Mouse (Mus musculus) gastrocnemius, postnatal 4 days (tissue): ENCODE data around the gene Gpr107. TPM values are rescaled to one million over a fixed set of nuclear protein-coding genes. Genes with fewer than 3 reads are reported as not detected.

Experiments
- DNase-seq, 2 experiments: peaks; one replicate each; pipeline ENCODE4 v3.0.0; 2021 to 2022; ENCODE audit warnings: low spot score in 2 of 2, mixed read lengths in 2 of 2
- long read RNA-seq, 2 experiments: library from polyadenylated mRNA; stranded (forward); transcript quantifications; one replicate each; pipeline ENCODE4 v2.0.0; 2021
- total RNA-seq, 2 experiments: library from RNA; stranded (reverse); gene quantifications; 2 replicates each; pipeline ENCODE4 v1.2.3; 2021

The Gpr107 gene
- total RNA-seq, result 10 to 100 TPM; 43.2 to 46.0 TPM
- long read RNA-seq, experiment 1, full-length matches to known transcripts, result 30 of 42 reads
- long read RNA-seq, experiment 1, partial matches to known transcripts, result 3 of 42 reads
- long read RNA-seq, experiment 1, other reads (novel, unspliced or antisense), result 9 of 42 reads
- long read RNA-seq, experiment 2, full-length matches to known transcripts, result 27 of 41 reads
- long read RNA-seq, experiment 2, partial matches to known transcripts, result 4 of 41 reads
- long read RNA-seq, experiment 2, other reads (novel, unspliced or antisense), result 10 of 41 reads

- DNase-seq, result peak; percentile 58 to 84
Measured at GRCm38 (mm10) chr2:31151892-31152812, at the start of gene Gpr107. Gpr107 (plus strand) TSS chr2:31152316.

- DNase-seq, result no peak
Measured at GRCm38 (mm10) chr2:31103321-31103720, 48.8 kb upstream of the Gpr107 start.

- no peak for DNase-seq
Measured at GRCm38 (mm10) chr2:31105279-31105678, 46.8 kb upstream of the Gpr107 start.

GRCm38 (mm10) chr2:31106004-31106403 lies 46.1 kb upstream of the Gpr107 start:
- no peak for DNase-seq

GRCm38 (mm10) chr2:31106621-31107320 lies 45.3 kb upstream of the Gpr107 start:
- DNase-seq, result peak in 1 of 2 experiments; percentile 62

- no peak for DNase-seq
Measured at GRCm38 (mm10) chr2:31108186-31108585, 43.9 kb upstream of the Gpr107 start.

- DNase-seq, result no peak
Measured at GRCm38 (mm10) chr2:31109960-31110548, 42.1 kb upstream of the Gpr107 start.

- no peak for DNase-seq
Measured at GRCm38 (mm10) chr2:31111685-31112084, 40.4 kb upstream of the Gpr107 start.

- no peak for DNase-seq
Measured at GRCm38 (mm10) chr2:31114205-31114604, 37.9 kb upstream of the Gpr107 start.

GRCm38 (mm10) chr2:31115091-31115942 lies 36.8 kb upstream of the Gpr107 start:
- no peak for DNase-seq

- DNase-seq, result no peak
Measured at GRCm38 (mm10) chr2:31115943-31116731, 36.0 kb upstream of the Gpr107 start.

- no peak for DNase-seq
Measured at GRCm38 (mm10) chr2:31118211-31118610, 33.9 kb upstream of the Gpr107 start.

- DNase-seq, result no peak
Measured at GRCm38 (mm10) chr2:31118639-31119380, 33.3 kb upstream of the Gpr107 start.

GRCm38 (mm10) chr2:31119795-31120194 lies 32.3 kb upstream of the Gpr107 start:
- no peak for DNase-seq

GRCm38 (mm10) chr2:31121131-31121693 lies 30.9 kb upstream of the Gpr107 start:
- no peak for DNase-seq

- DNase-seq, result no peak
Measured at GRCm38 (mm10) chr2:31122806-31123205, 29.3 kb upstream of the Gpr107 start.

GRCm38 (mm10) chr2:31123493-31123892 lies 28.6 kb upstream of the Gpr107 start:
- DNase-seq, result no peak

- DNase-seq, result no peak
Measured at GRCm38 (mm10) chr2:31124694-31125093, 27.4 kb upstream of the Gpr107 start.
